Mouse (Mus musculus) hindbrain, embryonic 14.5 days (tissue): ENCODE results near the gene Glipr1. TPM values are rescaled to one million over a fixed set of nuclear protein-coding genes. Genes with fewer than 3 reads are reported as not detected.

Experiments
- ATAC-seq: fragments of 200-750 bp; cut with Nextera tagmentation; 2 replicates; pipeline ENCODE4 v1.8.0; 2017; ENCODE audit warnings: moderate number of reproducible peaks, mild to moderate bottlenecking, moderate TSS enrichment, moderate library complexity; ENCODE audit not compliant: low FRiP score
- DNase-seq: peaks from one replicate; pipeline ENCODE4 v3.0.0-alpha.2; 2015; ENCODE audit warnings: low spot score
- H3K27ac ChIP-seq: fragments of 300-500 bp; sonication (generic); 2 replicates; pipeline ENCODE4 v1.5.1; 2014; ENCODE audit warnings: mild to moderate bottlenecking, moderate library complexity
- H3K27me3 ChIP-seq: fragments of 300-500 bp; sonication (generic); 2 replicates; pipeline ENCODE4 v1.6.1; 2014; ENCODE audit warnings: mild to moderate bottlenecking, low read length, mixed read lengths; ENCODE audit not compliant: control insufficient read depth, insufficient read depth
- H3K36me3 ChIP-seq: fragments of 300-500 bp; sonication (generic); replicated peaks from 2 replicates; pipeline ENCODE4 v1.6.1; 2014; ENCODE audit not compliant: control insufficient read depth, insufficient read depth
- H3K4me1 ChIP-seq: fragments of 300-500 bp; sonication (generic); replicated peaks from 2 replicates; pipeline ENCODE4 v1.6.1; 2014; ENCODE audit warnings: antibody characterized with exemption, low read length, mixed read lengths; ENCODE audit not compliant: control insufficient read depth, insufficient read depth
- H3K4me2 ChIP-seq: fragments of 300-500 bp; sonication (generic); replicated peaks from 2 replicates; pipeline ENCODE4 v1.6.1; 2014; ENCODE audit warnings: mild to moderate bottlenecking, moderate library complexity
- H3K4me3 ChIP-seq: fragments of 300-500 bp; sonication (generic); replicated peaks from 2 replicates; pipeline ENCODE4 v1.5.1; 2014; ENCODE audit warnings: mild to moderate bottlenecking, low read length
- H3K9ac ChIP-seq: fragments of 300-500 bp; sonication (generic); 2 replicates; pipeline ENCODE4 v1.6.1; 2014
- H3K9me3 ChIP-seq: fragments of 300-500 bp; sonication (generic); 2 replicates; pipeline ENCODE4 v1.6.1; 2016; ENCODE audit warnings: low read length; ENCODE audit not compliant: control insufficient read depth
- WGBS: fragments of 180-500 bp; shearing (Covaris S2); extraction: QIAGEN DNeasy Blood & Tissue Kit; methylation state at CpG from one replicate; pipeline ENCODE4 v1.1.7; 2014; 5-methylcytosine and 5-hydroxymethylcytosine counted together
- polyA plus RNA-seq: library from polyadenylated mRNA; unstranded; fragments of >200 nt; fragmentation: Nextera tagmentation; extraction: Ambion mirVana; gene quantifications from 2 replicates; pipeline ENCODE4 v1.2.1, GENCODE M21; 2014

Glipr1 gene
- polyA plus RNA-seq, 1 experiment from 2014 or later, result 1.1 TPM

GRCm38 (mm10) chr10:111972542-111973361 lies 29.7 kb downstream of the Glipr1 start, which contains the start of gene Krr1:
Gene Krr1, plus strand, starts transcription at chr10:111972664.
- Histone ChIP-seq H3K9ac (peak within 1 kb of the TSS; percentile 64), H3K27ac (no peak within 1 kb of the TSS), H3K36me3 (peaks cover 12% of the 10 kb centered on the region), H3K4me3 (peak within 1 kb of the TSS; percentile 63), H3K4me1 (peaks cover 8% of the 10 kb centered on the region), H3K9me3 (no peaks in the 10 kb centered on the region), H3K4me2 (peak within 1 kb of the TSS; percentile 68), H3K27me3 (no peaks in the 10 kb centered on the region)
- ATAC-seq (peak; percentile 98), DNase-seq (peak; percentile 97)
- under 1% methylated on average over 51 of the region's 51 CpGs for WGBS

DNA sequence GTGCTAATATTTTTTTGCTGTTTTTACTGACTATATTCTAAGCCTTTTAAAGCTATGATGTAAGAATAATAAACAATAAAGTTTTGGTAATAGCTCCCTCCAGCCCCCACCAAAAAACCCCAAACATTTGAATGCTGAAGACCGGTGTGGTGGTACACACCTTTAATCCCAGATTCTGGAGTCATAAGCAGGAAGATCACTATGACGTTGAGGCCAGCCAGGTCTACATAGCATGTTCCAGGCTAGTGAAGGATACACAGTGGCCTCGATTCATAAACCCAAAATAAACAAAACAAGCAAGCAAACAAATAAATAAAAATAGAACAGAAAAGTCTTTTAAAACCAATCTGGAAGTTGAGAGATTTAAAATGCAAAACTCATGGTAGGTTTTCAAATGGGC lies 30.5 kb downstream of the Glipr1 start:
- H3K27ac ChIP-seq, result no peak overlapping the region
- peaks cover 8% of the 10 kb centered on the region for H3K4me1 ChIP-seq
- WGBS, result 88% methylated on average over 3 of the region's 3 CpGs
- H3K4me2 ChIP-seq, result peak overlapping the region; percentile 37
- peaks cover 4% of the 10 kb centered on the region for H3K36me3 ChIP-seq
- H3K9ac ChIP-seq, result no peak overlapping the region
- peak; percentile 56; the same call in 1 of the 2 replicates for ATAC-seq
- H3K9me3 ChIP-seq, result no peaks in the 10 kb centered on the region
- no peaks in the 10 kb centered on the region for H3K27me3 ChIP-seq
- no peak for DNase-seq
- no peak overlapping the region for H3K4me3 ChIP-seq

DNA sequence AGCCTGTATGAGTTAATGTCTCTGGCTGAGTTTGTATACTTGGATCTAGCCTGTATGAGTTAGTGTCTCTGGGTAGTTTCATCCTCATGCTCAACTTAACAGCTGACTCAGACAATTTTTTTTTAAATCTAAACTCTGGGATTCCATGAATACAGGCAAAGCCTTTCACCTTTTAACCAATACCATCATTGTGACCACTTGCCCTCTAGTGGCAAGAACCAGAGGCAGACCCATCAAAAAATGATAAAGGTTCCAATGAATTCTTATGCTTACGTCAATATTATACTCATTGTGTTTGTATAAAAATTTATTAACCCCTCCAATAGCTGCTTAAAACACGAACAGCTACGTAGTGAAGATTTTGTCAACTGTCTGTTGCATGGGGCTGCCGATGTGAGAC lies 36.0 kb downstream of the Glipr1 start:
- WGBS, result 61% methylated on average over 4 of the region's 4 CpGs
- Histone ChIP-seq H3K27ac (no peak overlapping the region), H3K36me3 (no peaks in the 10 kb centered on the region), H3K4me2 (no peak overlapping the region), H3K9ac (no peak overlapping the region), H3K9me3 (no peaks in the 10 kb centered on the region), H3K4me3 (no peak overlapping the region), H3K27me3 (no peaks in the 10 kb centered on the region), H3K4me1 (no peaks in the 10 kb centered on the region)
- peak; percentile 48 for DNase-seq
- no peak for ATAC-seq

DNA sequence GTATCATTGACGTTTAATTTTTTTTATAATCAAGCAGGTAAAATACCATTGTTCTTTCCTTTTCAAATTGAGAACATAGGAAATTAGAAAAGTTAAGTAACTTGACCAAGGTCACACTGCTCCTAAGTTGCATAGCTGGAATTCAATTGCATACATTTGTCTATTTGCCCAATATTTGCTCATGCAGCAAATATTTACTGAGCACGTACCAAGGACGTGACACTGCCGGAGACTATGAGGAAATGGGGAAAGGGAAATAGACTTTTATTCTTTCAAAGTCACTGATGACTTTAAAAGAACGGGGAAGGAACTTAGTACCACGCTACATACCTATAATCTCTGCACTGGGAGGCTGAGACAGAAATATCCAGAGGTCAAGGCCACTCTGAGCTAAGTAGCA lies 42.0 kb downstream of the Glipr1 start:
- Histone ChIP-seq H3K4me2 (no peak overlapping the region), H3K36me3 (no peaks in the 10 kb centered on the region), H3K27ac (no peak overlapping the region), H3K9ac (no peak overlapping the region), H3K4me1 (no peaks in the 10 kb centered on the region), H3K9me3 (no peaks in the 10 kb centered on the region), H3K4me3 (no peak overlapping the region), H3K27me3 (no peaks in the 10 kb centered on the region)
- ATAC-seq (no peak), DNase-seq (no peak)
- WGBS, result 87% methylated on average over 6 of the region's 6 CpGs

GRCm38 (mm10) chr10:111959353-111959752 lies 43.1 kb downstream of the Glipr1 start:
- no peaks in the 10 kb centered on the region for H3K36me3 ChIP-seq
- no peak for ATAC-seq
- 86% methylated on average over 2 of the region's 2 CpGs for WGBS

DNA sequence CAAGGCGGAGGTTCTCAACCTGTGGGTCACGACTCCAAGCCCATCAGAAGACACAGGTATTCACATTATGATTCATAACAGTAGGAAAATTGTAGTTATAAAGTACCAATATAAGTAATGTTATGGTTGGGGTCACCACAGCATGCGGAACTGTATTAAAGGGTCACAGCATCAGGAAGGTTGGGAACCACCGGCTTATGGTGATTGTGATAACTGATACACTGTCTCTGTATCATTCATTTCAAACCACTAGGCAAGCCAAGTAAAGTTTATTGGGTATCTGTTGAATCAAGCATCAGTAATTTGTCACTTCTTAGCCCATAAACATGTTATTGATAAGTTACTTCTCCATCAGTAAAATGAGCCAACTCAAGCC lies 44.4 kb downstream of the Glipr1 start:
- no peak overlapping the region for H3K4me3 ChIP-seq
- H3K4me1 ChIP-seq, result no peaks in the 10 kb centered on the region
- DNase-seq (no peak), ATAC-seq (no peak)
- no peaks in the 10 kb centered on the region for H3K9me3 ChIP-seq
- H3K27me3 ChIP-seq, result no peaks in the 10 kb centered on the region
- no peaks in the 10 kb centered on the region for H3K36me3 ChIP-seq
- WGBS, result 43% methylated on average over 4 of the region's 4 CpGs
- no peak overlapping the region for H3K4me2 ChIP-seq
- no peak overlapping the region for H3K9ac ChIP-seq
- H3K27ac ChIP-seq, result no peak overlapping the region

More at GRCm38 (mm10) chr10:111959353-111959752, 43.1 kb downstream of the Glipr1 start:
- H3K9ac ChIP-seq, result no peak overlapping the region
- no peak overlapping the region for H3K27ac ChIP-seq
- no peak overlapping the region for H3K4me2 ChIP-seq
- no peaks in the 10 kb centered on the region for H3K4me1 ChIP-seq
- no peaks in the 10 kb centered on the region for H3K27me3 ChIP-seq
- H3K4me3 ChIP-seq, result no peak overlapping the region
- no peak for DNase-seq
- no peaks in the 10 kb centered on the region for H3K9me3 ChIP-seq

DNA sequence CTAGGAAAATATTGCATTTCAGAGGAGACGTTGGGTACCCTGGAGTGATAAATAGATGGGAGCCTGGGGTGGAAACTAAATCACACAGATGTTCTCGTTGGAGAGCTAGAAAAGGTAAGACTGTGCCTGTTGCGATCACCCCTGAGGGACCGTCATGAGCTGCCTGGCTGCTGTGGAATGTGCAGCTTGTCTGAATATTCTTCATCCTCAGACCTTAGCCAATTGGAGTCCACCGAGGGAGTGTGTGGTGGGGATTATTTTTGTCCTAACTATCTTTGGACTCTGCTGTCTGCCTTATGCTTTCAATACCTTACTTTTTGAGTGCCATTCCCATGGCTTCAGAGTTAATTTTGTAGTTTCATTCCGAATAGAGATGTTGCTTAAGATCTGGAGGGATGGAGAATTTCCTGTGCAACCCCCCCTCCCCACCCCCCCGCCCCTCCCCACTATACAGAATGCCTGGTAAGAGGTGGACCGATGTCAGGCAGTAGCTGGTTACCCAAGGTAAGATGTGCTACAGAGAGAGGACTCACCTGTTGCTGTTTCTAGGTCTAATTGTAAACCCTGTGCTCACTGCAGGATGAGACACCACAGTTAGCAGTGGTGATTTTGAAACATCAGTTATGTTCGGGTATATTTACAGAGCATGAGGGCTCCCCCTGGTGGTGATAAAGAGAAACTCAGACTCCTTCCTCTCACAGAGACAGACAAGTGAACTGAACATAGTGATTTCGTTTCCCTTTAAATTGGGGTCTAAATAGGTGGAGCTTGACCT lies 45.0 kb downstream of the Glipr1 start:
- Histone ChIP-seq H3K9ac (no peak overlapping the region), H3K9me3 (no peaks in the 10 kb centered on the region), H3K27me3 (no peaks in the 10 kb centered on the region), H3K4me1 (no peaks in the 10 kb centered on the region), H3K36me3 (no peaks in the 10 kb centered on the region), H3K27ac (no peak overlapping the region), H3K4me2 (no peak overlapping the region), H3K4me3 (no peak overlapping the region)
- DNase-seq (peak; percentile 91), ATAC-seq (peak; percentile 81)
- WGBS, result 66% methylated on average over 10 of the region's 10 CpGs

- ATAC-seq, result no peak
- WGBS, result 91% methylated on average over 2 of the region's 2 CpGs
- H3K9ac ChIP-seq, result no peak overlapping the region
- no peak overlapping the region for H3K4me3 ChIP-seq
- no peak overlapping the region for H3K27ac ChIP-seq
- DNase-seq, result no peak
- H3K4me2 ChIP-seq, result no peak overlapping the region
- H3K27me3 ChIP-seq, result no peaks in the 10 kb centered on the region
- no peaks in the 10 kb centered on the region for H3K4me1 ChIP-seq
- H3K9me3 ChIP-seq, result no peaks in the 10 kb centered on the region
- H3K36me3 ChIP-seq, result no peaks in the 10 kb centered on the region
Observed at GRCm38 (mm10) chr10:111955836-111956235, 46.6 kb downstream of the Glipr1 start.

DNA sequence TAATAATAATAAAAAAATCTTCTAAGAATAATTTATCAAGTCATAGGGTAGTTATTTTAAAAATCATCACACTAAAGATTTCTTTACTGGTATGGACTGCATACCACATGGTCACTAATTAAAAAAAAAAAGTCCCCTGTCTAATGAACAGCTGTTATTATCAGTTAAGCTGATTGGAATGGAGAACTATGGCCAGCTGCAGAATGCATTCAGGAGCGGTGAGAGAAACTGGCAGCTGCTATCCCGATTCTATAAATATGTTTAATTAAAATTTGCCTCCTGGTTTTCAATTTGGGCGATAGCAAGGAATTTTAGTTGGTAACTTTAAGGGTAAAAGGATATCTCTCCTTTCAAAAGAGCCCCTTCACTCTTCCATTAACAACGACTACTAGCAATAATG lies 53.4 kb downstream of the Glipr1 start:
- H3K27me3 ChIP-seq, result no peaks in the 10 kb centered on the region
- H3K27ac ChIP-seq, result no peak overlapping the region
- no peaks in the 10 kb centered on the region for H3K9me3 ChIP-seq
- DNase-seq (no peak), ATAC-seq (no peak)
- WGBS, result 36% methylated on average over 4 of the region's 4 CpGs
- H3K4me1 ChIP-seq, result no peaks in the 10 kb centered on the region
- no peak overlapping the region for H3K9ac ChIP-seq
- H3K4me2 ChIP-seq, result no peak overlapping the region
- H3K4me3 ChIP-seq, result no peak overlapping the region
- H3K36me3 ChIP-seq, result no peaks in the 10 kb centered on the region
